Mouse (Mus musculus): Measurements from ENCODE around the gene Loxl3. TPM values are rescaled to one million over a fixed set of nuclear protein-coding genes. Genes with fewer than 3 reads are reported as not detected.

Gene Loxl3
- polyA plus RNA-seq, 1 experiment from 2014 or later: 6.6 TPM

DNA sequence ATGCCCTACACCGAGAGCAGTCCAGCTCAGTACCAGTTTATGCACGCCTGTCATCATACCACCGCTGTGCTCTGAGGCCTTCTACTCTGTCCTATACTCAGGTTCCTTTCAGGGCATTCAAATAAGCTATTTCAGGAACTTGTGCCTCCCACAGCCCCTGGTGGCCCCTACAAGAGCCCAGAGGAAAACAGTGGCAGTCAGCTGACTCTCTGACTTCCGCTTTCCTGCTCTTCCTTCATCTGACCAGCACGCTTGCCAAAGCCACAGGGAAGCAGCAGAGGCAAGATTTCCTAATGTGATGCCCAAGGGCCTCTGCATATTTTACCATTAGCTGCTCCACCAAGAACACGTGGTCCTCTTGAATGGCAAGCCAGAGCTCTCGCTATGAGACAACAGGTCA, 29.1 kb upstream of the Loxl3 start:
- H3K4me1 ChIP-seq (replicated peaks): no peaks in the 10 kb centered on the region
- no peak overlapping the region for H3K4me3 ChIP-seq
- no peak overlapping the region for H3K9ac ChIP-seq
- H3K9me3 ChIP-seq: no peaks in the 10 kb centered on the region
- H3K27ac ChIP-seq (replicated peaks): no peak overlapping the region
- H3K27me3 ChIP-seq: no peaks in the 10 kb centered on the region
- 54% methylated on average over 7 of the region's 7 CpGs for WGBS
- no peak for ATAC-seq (ENCODE audit: low FRiP score, low read depth)
- no peak overlapping the region for H3K4me2 ChIP-seq
- H3K36me3 ChIP-seq: no peaks in the 10 kb centered on the region

DNA sequence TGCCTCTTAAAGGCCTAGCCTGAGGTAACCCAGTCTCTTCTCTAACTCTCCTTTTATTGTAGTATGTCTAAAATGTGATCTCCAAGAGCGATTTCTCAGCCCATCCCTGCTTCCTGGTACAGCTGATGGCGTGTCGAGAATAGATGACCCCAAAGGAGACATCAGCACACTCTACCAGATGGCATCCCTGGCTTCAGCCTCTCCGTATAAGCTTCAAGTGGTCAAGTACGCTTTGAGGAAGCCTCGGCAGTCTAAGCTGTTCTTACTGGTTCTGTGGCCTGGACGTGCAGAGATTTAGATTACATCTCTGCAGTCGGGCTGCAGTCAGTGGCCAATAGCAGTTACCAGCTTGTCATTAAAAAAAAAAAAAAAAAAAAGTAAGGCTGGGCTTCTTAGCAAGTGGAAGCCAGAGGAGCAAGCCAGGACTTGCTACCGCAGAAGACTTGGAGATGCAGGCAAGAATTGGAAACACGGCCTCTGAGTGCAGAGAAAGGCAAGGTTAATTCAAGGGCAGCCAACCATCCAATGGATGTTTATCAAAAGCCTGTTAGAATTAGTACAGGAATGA, 28.4 kb upstream of the Loxl3 start:
- Histone ChIP-seq H3K4me1 (replicated peaks) (no peaks in the 10 kb centered on the region), H3K4me3 (no peak overlapping the region), H3K27me3 (no peaks in the 10 kb centered on the region), H3K9me3 (no peaks in the 10 kb centered on the region), H3K27ac (replicated peaks) (no peak overlapping the region), H3K4me2 (no peak overlapping the region), H3K36me3 (no peaks in the 10 kb centered on the region), H3K9ac (no peak overlapping the region)
- WGBS: 86% methylated on average over 10 of the region's 10 CpGs
- no peak for ATAC-seq (ENCODE audit: low FRiP score, low read depth)

DNA sequence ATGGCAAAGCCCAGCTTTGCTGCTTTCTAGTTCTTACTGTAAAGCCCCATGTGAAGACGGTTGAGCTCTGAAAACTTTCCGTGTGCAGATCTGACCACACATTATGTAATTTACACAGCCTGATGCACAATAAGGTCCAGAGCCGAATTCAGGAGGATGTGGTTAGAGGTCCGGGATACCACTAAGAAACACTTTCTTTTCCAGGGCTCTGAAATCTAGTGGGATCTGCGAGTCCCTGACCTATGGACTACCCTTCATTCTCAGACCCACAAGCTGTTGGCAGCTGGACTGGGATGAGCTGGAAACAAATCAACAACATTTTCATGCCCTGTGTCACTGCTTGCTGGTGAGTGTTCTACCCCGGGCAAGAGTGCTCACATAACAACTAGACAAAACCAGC, 27.9 kb upstream of the Loxl3 start:
- Histone ChIP-seq H3K9me3 (no peaks in the 10 kb centered on the region), H3K27me3 (no peaks in the 10 kb centered on the region), H3K9ac (no peak overlapping the region), H3K4me2 (no peak overlapping the region), H3K4me3 (no peak overlapping the region), H3K27ac (replicated peaks) (no peak overlapping the region), H3K4me1 (replicated peaks) (no peaks in the 10 kb centered on the region), H3K36me3 (no peaks in the 10 kb centered on the region)
- ATAC-seq (ENCODE audit: low FRiP score, low read depth): no peak
- 89% methylated on average over 6 of the region's 6 CpGs for WGBS

DNA sequence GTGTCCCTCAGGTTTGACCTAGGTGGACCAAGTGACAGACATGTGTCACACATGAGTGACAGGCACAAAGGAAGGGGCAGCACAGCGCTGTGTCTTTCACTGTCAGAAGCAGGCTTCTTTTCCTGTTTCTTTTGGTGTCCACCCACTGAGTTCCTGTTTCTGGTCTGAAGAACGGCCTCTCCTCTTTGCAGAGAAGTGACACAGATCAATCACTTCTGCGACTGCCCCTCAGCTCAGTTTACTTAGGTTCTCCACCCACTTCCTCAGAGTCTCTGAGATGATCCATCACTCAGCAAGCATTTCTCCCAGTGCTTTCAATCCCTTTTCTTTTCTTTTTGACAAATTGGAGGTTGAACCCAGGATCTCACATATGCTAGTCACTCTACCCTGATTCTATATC, 25.3 kb upstream of the Loxl3 start:
- ATAC-seq (ENCODE audit: low FRiP score, low read depth): no peak
- Histone ChIP-seq H3K4me3 (no peak overlapping the region), H3K9ac (no peak overlapping the region), H3K4me2 (no peak overlapping the region), H3K4me1 (replicated peaks) (no peaks in the 10 kb centered on the region), H3K9me3 (no peaks in the 10 kb centered on the region), H3K27me3 (no peaks in the 10 kb centered on the region), H3K27ac (replicated peaks) (no peak overlapping the region), H3K36me3 (no peaks in the 10 kb centered on the region)
- 46% methylated on average over 3 of the region's 3 CpGs for WGBS

DNA sequence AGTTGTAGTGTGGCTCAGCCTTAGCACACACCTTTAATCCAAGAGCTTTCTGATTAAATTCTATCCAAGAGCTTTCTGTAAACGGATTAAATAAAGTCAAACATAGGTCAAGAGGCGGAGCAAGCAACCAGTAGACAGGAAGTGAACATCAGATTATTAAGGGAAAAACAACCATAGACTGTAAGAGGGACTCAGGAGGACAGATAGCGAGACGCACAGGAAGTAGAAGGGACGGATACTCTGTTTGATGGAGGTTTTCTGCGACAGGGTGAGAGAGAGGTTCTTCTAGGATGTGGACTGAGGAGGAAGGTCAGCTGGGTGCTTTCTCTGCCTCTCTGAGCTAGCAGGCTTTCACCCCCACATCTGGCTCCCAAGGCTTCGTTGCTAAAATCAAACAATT, 24.0 kb upstream of the Loxl3 start:
- no peaks in the 10 kb centered on the region for H3K36me3 ChIP-seq
- ATAC-seq (ENCODE audit: low FRiP score, low read depth): no peak
- 74% methylated on average over 7 of the region's 7 CpGs for WGBS

DNA sequence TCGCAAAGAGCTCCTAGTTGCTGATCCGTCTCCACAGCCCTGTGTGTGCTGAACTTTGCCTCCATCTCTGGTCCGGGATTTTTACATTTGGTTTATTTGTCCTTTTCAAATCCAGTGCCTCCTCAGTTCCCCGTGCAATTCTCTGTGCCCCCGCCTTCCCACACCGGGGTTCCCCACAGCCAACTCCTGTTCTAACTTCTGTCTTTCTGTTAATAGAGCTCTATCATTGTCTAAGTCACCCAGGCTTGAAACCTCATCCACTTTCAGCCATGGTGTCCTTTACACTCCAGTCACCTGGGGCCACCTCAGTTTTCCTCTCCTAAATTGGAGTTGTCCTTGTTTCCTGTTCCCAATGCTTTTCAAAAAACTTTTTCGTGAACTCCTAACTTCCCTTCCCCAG, 22.7 kb upstream of the Loxl3 start:
- H3K9me3 ChIP-seq: no peaks in the 10 kb centered on the region
- H3K27ac ChIP-seq (replicated peaks): no peak overlapping the region
- H3K4me1 ChIP-seq (replicated peaks): no peaks in the 10 kb centered on the region
- no peak overlapping the region for H3K9ac ChIP-seq
- ATAC-seq (ENCODE audit: low FRiP score, low read depth): no peak
- no peak overlapping the region for H3K4me3 ChIP-seq
- H3K36me3 ChIP-seq: no peaks in the 10 kb centered on the region
- 88% methylated on average over 7 of the region's 7 CpGs for WGBS
- H3K27me3 ChIP-seq: no peaks in the 10 kb centered on the region
- no peak overlapping the region for H3K4me2 ChIP-seq

More for the DNA sequence above, 24.0 kb upstream of the Loxl3 start:
- H3K4me1 ChIP-seq (replicated peaks): no peaks in the 10 kb centered on the region
- no peak overlapping the region for H3K9ac ChIP-seq
- no peak overlapping the region for H3K4me2 ChIP-seq
- no peak overlapping the region for H3K4me3 ChIP-seq
- no peaks in the 10 kb centered on the region for H3K27me3 ChIP-seq
- no peaks in the 10 kb centered on the region for H3K9me3 ChIP-seq
- H3K27ac ChIP-seq (replicated peaks): no peak overlapping the region

DNA sequence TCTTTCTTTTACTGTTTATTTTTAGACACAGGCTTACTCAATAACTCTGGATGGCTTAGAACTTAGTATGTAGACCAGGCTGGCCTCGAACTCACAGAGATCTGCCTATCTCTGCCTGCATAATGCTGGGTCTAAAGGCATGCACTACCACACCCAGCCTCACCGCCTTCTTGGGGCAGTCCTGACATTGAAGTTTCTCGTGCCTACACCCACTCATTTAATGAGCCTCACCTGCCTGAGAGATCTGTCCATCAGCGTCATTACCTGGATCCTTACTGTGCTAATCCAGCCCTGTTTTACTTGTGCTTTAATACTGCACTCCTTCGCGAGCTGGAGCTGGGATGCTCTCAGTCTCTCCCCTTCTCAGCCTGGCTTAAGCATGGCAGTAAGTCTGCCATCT, 22.2 kb upstream of the Loxl3 start:
- Histone ChIP-seq H3K27ac (replicated peaks) (no peak overlapping the region), H3K4me1 (replicated peaks) (no peaks in the 10 kb centered on the region)
- no peak for ATAC-seq (ENCODE audit: low FRiP score, low read depth)

DNA sequence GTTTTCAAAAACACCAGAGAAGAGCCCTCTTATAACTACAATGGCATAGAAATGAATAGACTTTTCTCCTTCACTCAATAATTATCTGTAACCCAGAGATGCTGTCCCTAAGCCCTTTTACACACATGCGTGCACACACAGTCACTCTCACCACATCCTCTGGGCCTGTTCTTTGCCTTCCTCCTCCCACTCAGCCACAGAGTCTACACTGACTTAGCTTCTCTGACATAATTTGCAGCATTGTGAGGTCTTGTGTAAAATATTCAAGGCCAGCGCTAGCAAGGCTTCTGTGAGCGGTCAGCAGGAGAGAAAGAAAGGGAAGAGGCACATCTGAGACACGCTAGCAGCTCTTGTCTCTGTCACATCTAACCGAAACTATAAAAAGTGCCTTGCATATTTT, 20.5 kb upstream of the Loxl3 start:
- Histone ChIP-seq H3K9me3 (no peaks in the 10 kb centered on the region), H3K27me3 (no peaks in the 10 kb centered on the region), H3K9ac (no peak overlapping the region), H3K4me3 (no peak overlapping the region), H3K36me3 (no peaks in the 10 kb centered on the region), H3K4me2 (no peak overlapping the region), H3K4me1 (replicated peaks) (no peaks in the 10 kb centered on the region), H3K27ac (replicated peaks) (no peak overlapping the region)
- ATAC-seq (ENCODE audit: low FRiP score, low read depth): no peak
- 78% methylated on average over 5 of the region's 5 CpGs for WGBS

More for the DNA sequence above, 22.2 kb upstream of the Loxl3 start:
- Histone ChIP-seq H3K36me3 (no peaks in the 10 kb centered on the region), H3K4me2 (no peak overlapping the region), H3K9me3 (no peaks in the 10 kb centered on the region), H3K9ac (no peak overlapping the region), H3K27me3 (no peaks in the 10 kb centered on the region), H3K4me3 (no peak overlapping the region)
- WGBS: 75% methylated on average over 6 of the region's 6 CpGs

DNA sequence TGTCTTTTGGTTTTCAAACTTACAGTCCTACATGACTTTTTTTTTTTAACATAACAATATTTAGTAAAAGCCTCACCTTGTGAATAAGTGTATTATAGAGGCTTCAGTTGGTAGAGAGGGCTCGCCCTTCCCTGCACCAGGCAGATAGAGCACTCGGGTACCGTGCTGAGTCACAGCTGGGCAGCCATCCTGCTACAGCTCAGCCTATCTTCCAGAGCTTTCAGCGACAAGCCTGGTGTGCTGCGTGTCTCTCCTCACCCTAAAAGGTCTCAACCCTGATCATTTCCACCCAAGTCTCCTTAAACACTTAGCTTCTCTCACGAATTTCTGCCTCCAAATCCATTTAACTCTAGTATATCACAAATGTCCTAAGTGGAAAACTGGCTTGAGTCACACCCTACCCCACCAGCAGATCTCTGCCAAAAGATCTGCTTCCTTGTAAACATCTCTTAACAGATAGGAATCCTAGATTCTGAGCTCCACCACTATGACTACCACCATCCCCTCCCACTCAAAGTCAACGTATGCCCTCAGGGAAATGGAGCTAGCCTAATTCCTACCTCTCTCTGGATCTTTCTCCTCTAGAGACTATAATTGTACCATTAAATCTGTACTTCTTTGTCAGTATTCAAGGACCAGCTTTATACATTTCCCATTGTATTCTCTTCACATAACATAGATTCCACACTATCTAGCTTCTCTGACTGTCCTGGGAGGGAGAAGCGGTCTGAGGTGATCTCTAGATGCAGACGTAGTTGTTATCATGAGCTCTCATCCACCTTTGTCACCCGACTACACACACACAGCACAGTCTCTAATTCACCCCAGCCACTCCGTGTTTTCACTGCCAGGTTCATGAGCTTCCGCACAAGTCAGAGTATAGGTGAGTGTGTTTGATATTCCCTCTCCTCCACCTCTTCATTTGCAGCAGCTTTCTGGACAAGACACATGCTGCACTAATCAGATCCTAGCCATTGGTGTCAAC, 19.2 kb upstream of the Loxl3 start:
- Histone ChIP-seq H3K9me3 (no peaks in the 10 kb centered on the region), H3K4me3 (no peak overlapping the region), H3K4me1 (replicated peaks) (no peaks in the 10 kb centered on the region), H3K27me3 (no peaks in the 10 kb centered on the region), H3K4me2 (no peak overlapping the region), H3K27ac (replicated peaks) (no peak overlapping the region), H3K36me3 (no peaks in the 10 kb centered on the region), H3K9ac (no peak overlapping the region)
- no peak for ATAC-seq (ENCODE audit: low FRiP score, low read depth)
- WGBS: 80% methylated on average over 12 of the region's 12 CpGs

DNA sequence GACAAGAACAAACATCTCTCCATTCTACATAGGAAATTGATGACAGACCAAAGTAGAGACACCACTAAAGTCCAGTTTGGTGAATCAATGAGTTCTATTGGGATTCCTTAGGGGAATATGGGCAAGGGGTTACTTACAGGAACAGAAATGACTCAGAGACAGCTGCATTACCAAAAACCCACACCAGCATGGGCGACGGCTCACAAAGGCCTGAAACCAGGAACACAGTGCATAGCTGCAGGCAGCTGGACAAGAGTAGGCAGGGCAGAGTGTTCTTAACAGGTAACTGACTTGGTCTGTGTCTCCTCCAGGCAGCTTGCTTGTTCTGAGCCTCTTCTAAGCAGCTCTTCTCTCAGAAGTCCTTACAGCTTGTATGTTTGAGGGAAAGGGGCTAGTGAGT, 18.2 kb upstream of the Loxl3 start:
- Histone ChIP-seq H3K36me3 (no peaks in the 10 kb centered on the region), H3K4me3 (no peak overlapping the region), H3K27ac (replicated peaks) (no peak overlapping the region), H3K9me3 (no peaks in the 10 kb centered on the region), H3K4me1 (replicated peaks) (no peaks in the 10 kb centered on the region), H3K9ac (no peak overlapping the region), H3K27me3 (no peaks in the 10 kb centered on the region), H3K4me2 (no peak overlapping the region)
- no peak for ATAC-seq (ENCODE audit: low FRiP score, low read depth)
- 78% methylated on average over 2 of the region's 2 CpGs for WGBS

DNA sequence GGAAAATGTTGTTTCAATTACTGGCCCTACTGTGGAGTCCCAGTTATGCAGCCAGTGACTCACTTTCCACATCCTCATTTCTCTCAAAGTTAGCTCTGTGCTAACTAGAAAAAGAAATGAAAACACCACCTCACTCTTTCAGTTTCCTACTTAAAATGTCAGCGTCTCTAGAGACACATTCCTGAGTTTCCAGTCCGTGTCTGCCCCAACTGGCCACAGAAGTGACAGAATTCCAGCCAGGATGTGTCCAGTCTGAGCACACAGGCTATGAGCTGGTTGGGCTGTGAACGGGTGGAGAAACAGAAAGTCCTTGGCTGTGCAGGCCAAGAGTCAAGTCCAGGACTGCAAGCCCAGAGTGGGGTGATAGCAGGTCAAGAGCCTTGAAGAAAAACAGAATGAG, 16.8 kb upstream of the Loxl3 start:
- no peak overlapping the region for H3K27ac ChIP-seq (replicated peaks)
- 79% methylated on average over 3 of the region's 3 CpGs for WGBS
- no peaks in the 10 kb centered on the region for H3K36me3 ChIP-seq
- H3K9me3 ChIP-seq: no peaks in the 10 kb centered on the region
- no peak overlapping the region for H3K4me3 ChIP-seq
- ATAC-seq (ENCODE audit: low FRiP score, low read depth): no peak
- H3K9ac ChIP-seq: no peak overlapping the region
- no peaks in the 10 kb centered on the region for H3K4me1 ChIP-seq (replicated peaks)
- no peak overlapping the region for H3K4me2 ChIP-seq
- H3K27me3 ChIP-seq: no peaks in the 10 kb centered on the region

DNA sequence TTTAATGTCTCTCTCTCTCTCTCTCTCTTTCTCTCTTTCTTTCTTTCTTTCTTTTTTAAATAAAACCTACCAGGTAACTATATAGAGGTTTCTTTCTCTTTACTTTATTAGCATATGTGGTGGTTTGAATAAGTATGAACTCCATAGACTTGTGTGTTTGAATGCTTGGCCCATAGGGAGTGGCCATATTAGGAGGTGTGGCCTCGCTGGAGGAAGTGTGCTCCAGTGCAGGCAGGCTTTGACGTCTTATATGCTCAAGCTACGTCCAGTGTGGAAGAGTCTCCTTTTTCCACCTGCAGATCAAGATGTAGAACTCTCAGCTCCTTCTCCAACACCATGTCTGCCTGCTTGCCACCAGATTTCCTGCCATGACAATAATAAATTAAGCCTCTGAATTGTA, 14.9 kb upstream of the Loxl3 start:
- Histone ChIP-seq H3K4me3 (no peak overlapping the region), H3K4me2 (no peak overlapping the region), H3K36me3 (no peaks in the 10 kb centered on the region), H3K9ac (no peak overlapping the region), H3K4me1 (replicated peaks) (no peaks in the 10 kb centered on the region), H3K27ac (replicated peaks) (no peak overlapping the region), H3K9me3 (no peaks in the 10 kb centered on the region), H3K27me3 (no peaks in the 10 kb centered on the region)
- no peak for ATAC-seq (ENCODE audit: low FRiP score, low read depth)
- WGBS: 70% methylated on average over 3 of the region's 3 CpGs

All from hindbrain, embryonic 15.5 days (tissue).